Mouse (Mus musculus): ENCODE measurements at regions not wholly inside any gene's neighbourhood (a gene's known extent, or its start where the extent isn't known, plus 50 kb on each side); places are given as distances from the start of the nearest gene placed in this dataset.
"Not testable (repeated sequence)": the region's sequence is repeated elsewhere in the genome, so short reads cannot be mapped to it uniquely, and the experiment has no call there.

DNA sequence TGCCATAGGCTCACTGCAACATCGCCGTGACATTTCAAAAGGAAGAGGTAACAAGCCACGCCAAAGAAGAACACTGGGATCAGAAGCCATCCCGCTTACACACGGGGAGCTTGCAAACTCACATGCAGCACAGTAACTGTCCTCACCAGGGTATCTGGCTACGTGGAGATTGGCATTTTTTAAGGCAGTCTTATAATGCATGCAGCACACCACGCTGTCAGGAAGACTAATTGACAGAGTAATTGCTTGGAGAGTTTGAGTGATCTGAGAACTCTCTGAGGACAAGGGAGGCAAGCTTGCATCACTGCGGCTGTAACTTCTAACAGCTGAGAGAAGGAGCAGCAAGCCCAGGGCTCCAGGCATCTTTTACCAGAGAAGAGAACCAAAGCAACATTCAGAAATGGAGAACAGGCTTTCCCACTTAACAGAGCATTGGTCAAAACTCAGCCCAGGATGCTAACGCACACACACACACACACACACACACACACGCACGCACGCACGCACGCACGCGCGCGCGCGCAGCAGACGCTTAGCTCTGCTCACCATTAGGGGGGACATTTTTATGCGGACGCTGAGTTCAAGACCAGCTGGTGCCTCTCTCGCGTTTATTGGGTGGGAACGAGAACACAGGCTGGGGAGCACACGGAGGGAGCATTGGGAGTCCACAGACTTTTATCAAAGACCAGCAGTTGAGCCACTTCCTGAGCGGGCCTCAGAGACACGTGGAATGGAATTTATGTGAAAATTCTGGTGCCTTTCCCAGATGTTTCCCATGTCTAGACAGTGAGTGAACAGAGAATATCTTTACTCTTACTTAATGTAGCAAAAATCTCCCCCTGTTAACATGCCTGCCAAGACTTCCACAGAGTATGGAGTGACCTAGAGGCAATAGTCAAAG is 66.6 kb downstream of the 1700129C05Rik start:
- ATAC-seq (replicated peaks; ENCODE audit: poor library complexity, severe bottlenecking): no peak

DNA sequence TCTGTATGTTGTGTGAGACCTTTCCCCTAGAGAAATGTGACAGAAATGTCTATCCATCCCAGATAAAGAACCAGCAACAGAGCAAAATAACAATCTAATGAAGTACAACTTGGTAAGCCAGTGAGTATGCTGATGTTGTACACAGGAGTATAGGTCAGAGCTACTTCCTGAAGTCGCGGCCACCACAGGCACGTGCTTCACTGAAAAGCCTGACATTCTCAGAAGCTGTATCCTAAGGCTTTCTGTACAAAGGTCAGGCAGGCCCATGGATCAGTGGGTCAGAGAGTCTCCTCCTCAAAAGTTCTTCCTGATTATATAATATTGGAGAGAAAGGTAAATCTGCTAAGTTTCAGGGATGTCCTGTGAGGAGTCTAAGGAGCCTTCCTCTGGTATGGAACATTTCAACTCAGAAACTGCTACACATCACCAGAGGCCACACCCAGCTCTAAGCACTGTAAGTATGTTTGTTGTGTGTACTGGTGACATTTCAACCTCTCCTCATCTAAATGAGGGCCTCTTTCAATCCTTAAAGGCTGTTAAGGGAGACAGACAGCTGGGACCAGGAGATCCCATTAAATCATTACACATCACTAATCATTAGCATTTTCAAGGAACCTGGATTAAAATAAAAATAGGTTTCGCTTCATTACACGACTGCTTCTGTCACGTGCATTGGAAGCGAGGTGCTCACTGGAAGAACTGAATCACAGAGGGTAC is 70.2 kb downstream of the 1700129C05Rik start:
- ATAC-seq (replicated peaks; ENCODE audit: poor library complexity, severe bottlenecking): no peak

DNA sequence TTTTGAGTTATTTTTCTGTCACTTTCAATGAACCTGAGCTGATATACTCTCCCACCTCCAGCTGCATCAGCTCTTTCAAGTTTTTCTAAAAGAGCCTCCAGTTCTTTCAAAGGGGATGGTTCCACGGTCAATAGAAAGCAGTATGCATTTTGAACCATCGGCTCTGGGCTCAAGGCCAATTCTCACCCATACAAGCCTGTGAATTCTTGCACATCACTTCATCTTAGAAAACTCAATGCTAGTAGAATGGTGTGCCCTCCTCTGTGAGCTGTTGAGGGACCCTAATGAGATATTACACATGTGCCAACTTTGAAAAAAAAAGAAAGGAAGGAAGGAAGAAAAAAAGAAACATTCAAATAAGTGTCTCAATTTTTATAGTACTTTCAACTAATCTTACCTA is 72.6 kb downstream of the 1700129C05Rik start:
- no peak for ATAC-seq (replicated peaks; ENCODE audit: poor library complexity, severe bottlenecking)

DNA sequence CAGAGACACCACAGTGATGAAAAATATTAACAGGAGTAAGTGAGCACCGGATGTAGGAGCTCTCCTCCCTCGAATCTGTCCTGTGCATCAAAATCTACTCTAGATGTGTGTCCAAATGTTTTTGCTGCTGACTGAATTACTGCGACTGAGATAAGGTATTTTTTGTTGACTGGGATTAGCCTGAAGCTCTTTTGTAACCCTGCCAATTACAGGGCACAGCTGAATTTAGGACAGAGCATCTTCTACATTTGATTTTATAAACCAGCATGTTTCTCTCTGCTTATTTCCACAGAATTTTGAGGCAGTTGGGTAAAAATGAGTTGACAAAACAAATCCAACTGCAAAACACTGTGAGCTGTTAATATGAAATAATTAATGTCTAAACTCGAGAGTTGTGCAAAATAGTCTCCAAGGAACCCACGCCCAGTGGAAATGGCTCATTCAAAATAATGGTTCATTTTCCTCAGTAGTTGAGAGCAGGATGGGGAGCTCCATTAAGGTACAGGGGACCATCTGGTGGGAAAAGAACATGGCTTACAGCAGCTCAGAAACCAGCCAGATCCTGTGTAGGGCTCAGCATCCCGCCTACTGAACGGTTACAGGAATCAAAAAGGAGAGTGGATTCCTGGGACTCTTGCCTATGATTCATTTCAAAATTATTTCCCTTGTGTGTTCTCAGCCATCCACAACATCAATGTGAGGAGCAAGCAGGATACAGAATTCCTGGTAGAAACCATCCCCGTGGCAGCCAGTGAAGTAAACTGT is 76.1 kb downstream of the 1700129C05Rik start:
- no peak for ATAC-seq (replicated peaks; ENCODE audit: poor library complexity, severe bottlenecking)

DNA sequence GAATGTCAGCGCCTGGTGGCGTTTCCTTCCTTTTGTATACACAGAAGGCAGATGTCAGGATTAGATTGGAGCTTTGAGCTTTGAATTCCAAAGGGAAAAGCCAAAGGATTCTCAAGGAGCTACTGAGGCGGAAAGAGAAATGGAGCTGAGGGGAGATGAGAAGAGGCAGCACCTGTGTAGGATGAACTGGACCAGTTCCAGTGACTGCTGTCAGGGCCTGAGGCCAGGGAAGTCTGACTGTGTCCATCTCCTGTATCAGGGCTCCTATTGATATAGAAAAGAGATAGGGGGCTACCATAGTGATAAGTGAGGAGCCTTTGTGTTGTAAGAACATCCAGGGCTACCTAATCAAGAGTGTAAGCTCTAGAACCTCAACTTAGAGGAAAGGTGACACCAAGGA is 79.5 kb downstream of the 1700129C05Rik start:
- no peak for ATAC-seq (replicated peaks; ENCODE audit: poor library complexity, severe bottlenecking)

DNA sequence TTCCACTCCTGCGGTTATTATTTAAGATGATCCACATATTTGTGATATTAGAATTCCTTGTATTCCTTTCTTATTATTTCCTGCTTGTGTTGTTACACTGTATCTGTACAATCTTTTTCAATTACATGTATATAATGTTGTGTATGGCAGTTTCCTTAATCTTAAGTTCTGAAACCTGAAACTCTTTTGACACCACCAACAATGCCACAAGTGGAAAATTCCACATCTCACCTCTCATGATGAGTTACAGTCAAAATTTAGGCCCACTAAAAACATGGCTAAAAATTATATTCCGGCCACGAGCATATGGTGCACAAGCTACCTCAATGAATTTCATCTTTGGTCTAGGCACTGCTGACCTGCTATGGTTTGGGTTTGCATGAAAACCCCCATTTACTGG is 85.9 kb downstream of the 1700129C05Rik start:
- no peak for ATAC-seq (replicated peaks; ENCODE audit: poor library complexity, severe bottlenecking)

DNA sequence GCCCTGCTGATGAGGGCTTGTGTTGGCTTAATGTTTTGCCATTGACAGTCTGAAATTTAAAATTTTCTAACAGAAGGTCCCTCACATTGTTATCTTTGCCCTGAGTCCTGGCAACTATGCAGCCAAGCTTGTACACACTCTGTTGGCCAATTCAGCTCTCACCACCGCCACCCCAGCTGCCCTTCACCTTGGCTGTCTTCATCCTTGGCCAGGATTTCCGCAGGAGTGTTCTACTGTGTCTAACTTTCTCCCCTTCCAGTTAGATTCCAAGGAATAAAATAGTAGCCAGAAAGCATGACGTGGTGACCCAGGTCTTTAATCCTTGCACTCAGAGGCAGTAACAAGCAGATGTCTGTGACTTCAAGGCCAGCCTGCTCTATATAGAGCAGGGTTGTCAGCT is 87.4 kb downstream of the 1700129C05Rik start:
- ATAC-seq (replicated peaks; ENCODE audit: poor library complexity, severe bottlenecking): no peak

DNA sequence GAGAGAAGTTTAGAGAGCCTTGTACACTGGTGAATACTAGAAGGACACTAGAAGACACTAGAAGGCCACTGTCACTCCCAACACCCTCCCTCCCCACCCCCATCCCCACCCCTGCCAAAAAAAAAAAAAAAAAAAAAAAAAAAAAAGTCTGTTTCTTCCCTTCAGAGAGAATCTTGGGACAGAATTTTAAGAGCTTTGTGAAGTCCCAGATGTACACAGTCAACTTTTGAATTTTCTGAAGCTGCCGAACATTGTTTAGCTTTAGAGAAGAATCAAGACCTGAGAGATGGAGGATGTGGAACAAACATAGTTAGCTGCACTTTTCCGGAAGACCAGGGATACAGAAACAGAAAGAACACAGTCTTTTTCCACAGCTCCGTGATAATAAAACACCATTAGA is 90.3 kb downstream of the 1700129C05Rik start:
- no peak for ATAC-seq (replicated peaks; ENCODE audit: poor library complexity, severe bottlenecking)

DNA sequence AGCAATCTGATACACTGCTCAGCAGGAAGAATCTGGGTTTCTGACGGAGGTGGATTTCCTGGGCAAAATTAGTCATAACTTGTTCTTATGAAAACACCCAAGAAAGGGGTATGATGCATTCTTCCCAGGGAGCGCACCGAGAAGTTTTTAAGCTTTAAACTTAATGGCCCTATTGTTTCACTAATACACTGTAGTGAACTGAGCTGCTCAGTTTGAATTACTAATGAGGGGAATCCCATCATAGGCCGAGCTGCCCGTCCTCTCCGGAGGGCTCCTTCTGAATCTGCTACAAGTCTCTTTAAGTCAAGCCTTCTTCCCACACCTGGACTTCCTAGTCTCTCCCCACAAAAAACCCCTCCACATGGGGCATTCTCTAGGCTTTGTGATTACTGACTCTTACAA is 91.2 kb downstream of the 1700129C05Rik start:
- ATAC-seq (replicated peaks; ENCODE audit: poor library complexity, severe bottlenecking): no peak

DNA sequence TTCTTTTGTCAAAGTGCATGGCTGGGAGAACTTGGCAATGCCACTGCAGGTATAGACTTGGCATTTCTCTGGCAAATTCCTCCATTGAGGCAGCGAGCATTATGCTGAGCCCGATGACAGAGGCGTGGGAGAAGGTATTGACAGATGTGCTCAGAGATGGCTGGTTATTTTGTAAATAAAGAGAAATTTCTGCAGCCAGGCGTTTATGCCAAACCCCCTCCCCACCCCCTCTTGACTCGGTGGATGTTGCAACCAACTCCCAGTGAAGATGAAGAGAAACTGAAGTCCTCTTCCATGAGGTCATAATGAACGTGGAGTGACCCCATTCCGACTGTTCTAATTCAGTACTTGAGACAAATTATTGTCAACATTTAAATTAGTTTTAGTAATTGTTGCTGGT is 97.0 kb downstream of the 1700129C05Rik start:
- no peak for ATAC-seq (replicated peaks; ENCODE audit: poor library complexity, severe bottlenecking)

DNA sequence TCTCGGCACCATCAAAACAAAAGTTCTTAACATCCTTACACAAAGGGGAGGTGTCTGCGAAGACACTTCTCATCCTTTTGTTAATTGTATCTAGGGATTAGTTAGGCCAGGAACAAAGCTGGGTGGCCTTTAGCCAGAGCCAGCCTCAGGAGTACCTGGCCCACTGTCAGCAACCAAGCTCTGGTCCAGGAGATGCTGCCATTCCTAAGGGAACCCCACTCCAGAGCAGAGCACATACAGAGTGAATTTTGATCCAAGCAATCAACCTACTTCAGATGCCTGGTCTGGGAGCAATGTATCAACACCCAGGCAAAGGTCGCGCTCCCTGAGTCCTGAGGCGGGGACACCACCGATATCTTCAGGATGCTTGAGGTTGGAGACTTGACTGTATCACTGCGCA is 97.5 kb downstream of the 1700129C05Rik start:
- ATAC-seq (replicated peaks; ENCODE audit: poor library complexity, severe bottlenecking): no peak

DNA sequence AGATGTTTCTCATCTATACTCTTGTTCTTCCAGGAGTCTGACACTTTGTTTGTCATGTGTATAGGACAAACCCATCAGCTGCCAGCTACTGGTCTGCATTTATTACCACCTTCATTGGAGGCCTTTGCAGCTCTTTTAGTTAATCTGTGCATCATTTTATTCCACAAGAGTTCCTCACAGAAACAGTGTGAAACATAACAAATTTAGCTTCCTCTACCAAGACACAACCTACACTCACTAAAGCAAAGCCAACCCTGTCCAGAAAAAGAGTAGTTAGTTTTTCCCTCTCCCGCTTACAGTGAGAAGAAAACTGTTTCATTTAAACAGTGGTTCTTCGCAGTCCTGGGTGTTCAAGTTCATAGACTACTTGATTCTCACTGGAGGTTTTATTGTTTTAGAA is 100.5 kb downstream of the 1700129C05Rik start:
- no peak for ATAC-seq (replicated peaks; ENCODE audit: poor library complexity, severe bottlenecking)

DNA sequence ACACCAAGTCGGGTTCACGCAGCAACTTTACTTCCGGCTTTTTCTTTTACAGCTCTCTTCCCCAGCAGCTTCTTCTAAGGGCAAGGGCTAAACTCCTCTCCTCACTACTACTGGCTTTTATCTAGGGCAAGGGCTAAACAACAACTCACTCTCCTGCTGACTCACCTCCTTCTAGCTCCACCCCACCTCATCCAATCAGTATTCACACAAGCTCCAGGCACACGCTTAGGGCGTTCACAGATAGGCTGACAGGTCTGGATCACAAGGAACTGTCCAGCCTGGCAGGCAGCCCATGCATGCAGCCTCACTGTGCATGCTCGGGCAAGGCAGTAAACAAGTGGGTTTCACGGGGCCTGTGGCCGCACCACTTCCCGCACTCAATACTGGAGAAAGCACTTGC is 116.9 kb downstream of the 1700129C05Rik start:
- ATAC-seq (replicated peaks; ENCODE audit: poor library complexity, severe bottlenecking): not testable (repeated sequence)

DNA sequence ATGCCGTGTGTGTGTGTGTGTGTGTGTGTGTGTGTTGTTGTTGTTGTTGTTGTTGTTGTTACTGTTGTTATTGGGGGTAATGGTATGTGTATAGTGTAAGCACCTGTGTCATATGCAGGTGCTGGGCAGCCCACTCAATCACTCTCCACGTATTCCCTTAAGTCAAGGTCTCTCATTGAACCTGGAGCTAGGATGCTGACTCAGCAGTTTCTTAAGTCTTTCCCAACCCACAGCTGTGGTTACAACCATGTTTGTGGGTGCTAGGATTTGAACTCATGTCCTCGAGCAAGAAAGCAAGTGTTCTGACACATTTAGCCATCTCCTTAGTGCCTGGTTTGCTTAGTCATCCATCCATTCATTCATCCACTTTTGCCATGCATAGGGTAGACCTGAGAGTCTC is 133.2 kb downstream of the 1700129C05Rik start:
- ATAC-seq (replicated peaks; ENCODE audit: poor library complexity, severe bottlenecking): no peak

DNA sequence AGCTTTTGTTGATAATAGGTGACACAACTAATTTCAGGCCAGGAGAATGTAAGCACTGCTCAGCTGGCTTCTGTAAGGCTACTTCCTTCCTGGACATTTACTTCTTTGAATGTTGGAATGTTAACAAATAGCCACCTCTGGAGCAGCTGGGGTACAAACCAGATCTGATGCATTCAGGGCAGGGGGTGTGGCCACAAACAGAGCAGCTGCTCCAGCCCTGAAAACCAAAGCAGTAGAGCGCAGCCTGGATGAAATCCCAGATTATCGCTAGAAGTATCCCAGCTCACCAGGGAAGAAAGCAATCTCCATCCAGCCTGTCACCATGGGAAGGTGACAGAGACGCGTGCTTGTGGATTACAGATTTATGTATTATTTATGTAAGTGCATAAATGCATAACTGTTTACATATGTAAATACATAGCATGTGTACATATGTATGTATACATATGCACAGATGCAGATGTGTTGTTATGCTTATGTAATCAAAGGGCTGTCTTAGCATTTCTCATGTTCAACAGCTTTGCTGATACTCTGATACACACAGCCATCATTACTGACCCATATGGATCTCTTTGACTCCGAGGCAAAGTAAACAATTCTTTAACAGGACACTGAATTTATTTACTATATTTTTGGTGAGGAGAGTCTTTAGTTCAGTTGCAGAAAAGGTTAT is 143.5 kb downstream of the 1700129C05Rik start:
- ATAC-seq (replicated peaks; ENCODE audit: poor library complexity, severe bottlenecking): no peak

DNA sequence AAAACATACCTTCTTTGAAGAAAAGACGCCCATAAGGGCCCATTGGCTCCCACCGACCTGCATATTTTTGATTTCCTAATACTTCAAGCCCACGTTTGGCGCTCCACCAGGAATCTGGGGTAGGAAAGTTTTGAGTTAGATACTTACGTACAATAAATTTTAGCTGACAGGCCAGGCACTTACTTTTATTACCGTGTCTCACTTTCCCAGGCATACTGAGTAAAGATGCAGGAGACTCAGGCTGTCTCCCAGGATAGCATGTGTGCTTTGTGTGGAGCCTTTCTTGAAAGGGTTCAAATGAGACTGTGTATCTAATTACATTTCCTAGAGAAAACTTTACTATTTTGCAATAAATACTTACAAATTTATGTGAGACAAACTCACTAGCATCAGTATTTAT is 147.7 kb downstream of the 1700129C05Rik start:
- no peak for ATAC-seq (replicated peaks; ENCODE audit: poor library complexity, severe bottlenecking)

DNA sequence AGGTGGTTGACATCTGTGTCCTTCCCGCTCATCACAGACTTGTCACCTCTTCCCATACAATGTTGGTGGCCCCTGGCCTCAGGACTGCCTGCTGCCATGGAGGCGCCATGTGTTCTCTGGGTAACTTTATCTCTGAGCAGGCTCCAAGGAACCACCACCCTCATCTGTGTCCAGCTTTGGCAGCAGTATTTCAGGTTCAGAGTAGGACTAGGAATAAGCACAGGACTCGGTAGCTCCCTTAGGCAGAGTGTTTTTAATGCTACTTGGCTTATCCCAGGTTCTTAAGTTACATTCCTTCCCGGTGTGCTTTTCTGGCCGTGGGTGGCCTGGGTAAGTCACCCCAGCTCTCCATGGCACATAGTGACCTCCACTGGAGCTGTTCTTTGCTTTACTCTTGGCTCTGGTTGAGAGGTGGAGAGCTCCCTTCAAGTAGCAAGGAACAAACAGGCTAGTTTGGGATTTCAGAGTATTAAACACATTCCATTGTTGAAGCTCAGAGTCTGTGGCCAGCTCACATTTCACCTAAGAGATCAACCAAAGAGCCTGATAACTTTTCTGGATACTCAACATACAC is 153.0 kb downstream of the 1700129C05Rik start:
- ATAC-seq (replicated peaks; ENCODE audit: poor library complexity, severe bottlenecking): no peak

DNA sequence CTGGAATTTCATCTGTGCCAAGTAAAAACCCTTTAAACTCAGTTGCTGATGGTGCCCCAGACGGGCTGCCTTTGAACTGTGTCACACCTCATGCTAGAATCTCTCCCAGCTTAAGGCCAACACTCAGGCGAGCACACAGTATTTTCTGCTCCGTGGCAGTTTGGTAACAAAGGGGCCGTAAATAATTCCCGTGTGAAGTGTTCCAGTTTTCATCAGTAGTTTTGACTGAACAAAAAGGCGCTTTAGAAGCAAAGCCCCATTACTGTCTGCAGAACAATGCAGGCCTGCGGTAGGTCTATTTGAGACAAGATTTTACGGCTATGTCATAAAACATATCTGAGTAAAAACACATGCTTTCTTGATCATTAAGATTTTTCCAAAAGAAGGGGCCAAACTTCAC is 155.0 kb downstream of the 1700129C05Rik start:
- no peak for ATAC-seq (replicated peaks; ENCODE audit: poor library complexity, severe bottlenecking)

DNA sequence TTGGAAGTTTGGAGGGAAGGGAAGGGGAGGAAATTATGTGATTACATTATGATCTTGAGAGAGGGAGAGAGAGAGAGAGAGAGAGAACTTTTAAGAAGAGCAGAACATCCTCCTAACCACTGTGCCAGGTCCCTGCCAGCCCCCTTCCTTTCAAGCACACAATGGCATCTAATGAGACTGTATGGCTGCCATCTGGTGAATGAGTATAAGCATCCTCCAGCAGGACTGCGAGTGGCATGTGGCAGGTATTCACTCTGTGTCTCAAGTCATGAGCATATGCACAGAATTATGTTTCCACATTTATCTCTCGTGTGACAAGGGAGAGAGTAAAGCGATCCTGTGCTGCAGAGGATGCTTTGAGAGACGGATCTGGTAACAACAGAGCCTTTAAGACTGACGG is 156.9 kb downstream of the 1700129C05Rik start:
- no peak for ATAC-seq (replicated peaks; ENCODE audit: poor library complexity, severe bottlenecking)

DNA sequence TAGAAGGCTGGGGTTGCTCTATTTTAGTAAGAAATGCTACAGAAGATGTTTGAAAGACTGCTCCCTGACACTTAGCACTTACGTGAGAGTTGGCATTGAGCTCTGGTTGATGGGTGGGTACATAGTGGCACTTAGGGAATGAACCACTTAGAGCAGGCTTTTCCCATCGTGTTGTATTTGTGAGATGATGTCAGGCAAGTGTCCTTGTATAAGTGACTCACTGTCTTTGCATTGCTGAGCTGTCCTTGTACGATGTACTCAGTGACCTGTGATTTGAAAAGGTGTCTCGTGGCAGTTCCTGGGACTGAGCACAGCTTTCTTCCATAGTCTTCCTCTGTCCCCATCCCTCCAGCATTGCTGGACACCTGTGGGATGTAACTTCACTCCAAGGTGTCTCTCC is 165.9 kb downstream of the 1700129C05Rik start:
- ATAC-seq (replicated peaks; ENCODE audit: poor library complexity, severe bottlenecking): no peak
